ENCODE assay signal across 11 mouse cellular contexts in genomic region chr5:138173217-138173616, GRCm38 (mm10). TPM values are rescaled to one million over a fixed set of nuclear protein-coding genes. Genes with fewer than 3 reads are reported as not detected.
DNase-seq lines count a peak whose midpoint lies in the region; ATAC-seq and TF ChIP-seq lines count a peak whose summit lies in the region.
"Had no signal": no experiment of that assay in that cellular context is flagged by ENCODE, and none has a peak within 500 bp of the region (broad histone marks: within the 10 kb centered on the region; RNA-seq: fewer than 3 reads in every experiment).

No protein-coding gene starts in this region.

- no peaks in the 10 kb centered on the region for H3K27me3 ChIP-seq in forebrain, embryonic 12.5 days
- no peaks in the 10 kb centered on the region for H3K27me3 ChIP-seq in forebrain, embryonic 16.5 days (replicated peaks; ENCODE audit: control insufficient read depth, insufficient read depth, low read length)
- H3K27me3 ChIP-seq in lung, postnatal 0 days (replicated peaks; ENCODE audit: insufficient read depth, low read length) = no peaks in the 10 kb centered on the region
- H3K27me3 ChIP-seq in forebrain, embryonic 14.5 days (replicated peaks; ENCODE audit: control insufficient read depth, insufficient read depth, low read length) = no peaks in the 10 kb centered on the region
- H3K27me3 ChIP-seq in midbrain, embryonic 14.5 days (ENCODE audit: control insufficient read depth, insufficient read depth, low read length) = no peaks in the 10 kb centered on the region

- H3K36me3 ChIP-seq in forebrain, embryonic 12.5 days (replicated peaks) = peaks cover 61% of the 10 kb centered on the region
- peaks cover 7% of the 10 kb centered on the region for H3K36me3 ChIP-seq in forebrain, embryonic 16.5 days (ENCODE audit: control insufficient read depth, insufficient read depth)
- H3K36me3 ChIP-seq in lung, postnatal 0 days (ENCODE audit: insufficient read depth, low read length) = peaks cover 21% of the 10 kb centered on the region; the same call in 1 of the 2 replicates
- H3K36me3 ChIP-seq in forebrain, embryonic 14.5 days (ENCODE audit: control insufficient read depth, insufficient read depth, low read length) = peaks cover 53% of the 10 kb centered on the region
- peaks cover 52% of the 10 kb centered on the region for H3K36me3 ChIP-seq in midbrain, embryonic 14.5 days (ENCODE audit: control insufficient read depth, insufficient read depth, low read length)

- 81% methylated on average over 3 of the region's 3 CpGs for WGBS in forebrain, embryonic 12.5 days
- 83% methylated on average over 3 of the region's 3 CpGs for WGBS in forebrain, embryonic 16.5 days
- WGBS in lung, postnatal 0 days = 58% methylated on average over 3 of the region's 3 CpGs
- 69% methylated on average over 3 of the region's 3 CpGs for WGBS in lung, adult 2 months
- WGBS in forebrain, embryonic 14.5 days = 80% methylated on average over 3 of the region's 3 CpGs
- WGBS in midbrain, embryonic 14.5 days = 86% methylated on average over 3 of the region's 3 CpGs

- no peak for TF ChIP-seq POLR2A in lung, adult 2 months (IDR thresholded peaks at IDR 0.05; ENCODE audit: borderline replicate concordance, extremely low read depth, low read depth, low read length)

- no peak overlapping the region for H3K9ac ChIP-seq in forebrain, embryonic 12.5 days
- H3K9ac ChIP-seq in forebrain, embryonic 16.5 days (replicated peaks; ENCODE audit: low read depth, low read length) = no peak overlapping the region
- no peak overlapping the region for H3K9ac ChIP-seq in lung, postnatal 0 days (replicated peaks; ENCODE audit: low read depth)
- H3K9ac ChIP-seq in forebrain, embryonic 14.5 days (ENCODE audit: low read length) = no peak overlapping the region
- H3K9ac ChIP-seq in midbrain, embryonic 14.5 days (replicated peaks; ENCODE audit: low read length) = no peak overlapping the region

- TF ChIP-seq EP300 in lung, postnatal 0 days (IDR thresholded peaks at IDR 0.05) = no peak

- no peaks in the 10 kb centered on the region for H3K9me3 ChIP-seq in forebrain, embryonic 12.5 days
- H3K9me3 ChIP-seq in forebrain, embryonic 16.5 days (ENCODE audit: control insufficient read depth, low read length) = no peaks in the 10 kb centered on the region
- no peaks in the 10 kb centered on the region for H3K9me3 ChIP-seq in lung, postnatal 0 days (ENCODE audit: low read length)
- H3K9me3 ChIP-seq in forebrain, embryonic 14.5 days (replicated peaks; ENCODE audit: control insufficient read depth, low read length) = no peaks in the 10 kb centered on the region
- H3K9me3 ChIP-seq in midbrain, embryonic 14.5 days (ENCODE audit: control insufficient read depth, low read length) = no peaks in the 10 kb centered on the region

- H3K27ac ChIP-seq in forebrain, embryonic 12.5 days = no peak overlapping the region
- H3K27ac ChIP-seq in forebrain, embryonic 16.5 days (ENCODE audit: low read length) = no peak overlapping the region
- H3K27ac ChIP-seq in lung, postnatal 0 days (ENCODE audit: low read length) = no peak overlapping the region
- H3K27ac ChIP-seq in forebrain, embryonic 14.5 days (ENCODE audit: low read depth, low read length) = no peak overlapping the region
- no peak overlapping the region for H3K27ac ChIP-seq in midbrain, embryonic 14.5 days (replicated peaks; ENCODE audit: low read depth, low read length)

- no peak for TF ChIP-seq CTCF in lung, postnatal 0 days (IDR thresholded peaks at IDR 0.05)
- no peak for TF ChIP-seq CTCF in lung, adult 2 months (IDR thresholded peaks at IDR 0.05; ENCODE audit: insufficient read depth, low read length)

- no peak for ATAC-seq in forebrain, embryonic 12.5 days (ENCODE audit: low FRiP score)
- ATAC-seq in forebrain, embryonic 16.5 days = no peak
- ATAC-seq in lung, postnatal 0 days = no peak
- no peak for ATAC-seq in forebrain, embryonic 14.5 days
- ATAC-seq in midbrain, embryonic 14.5 days (ENCODE audit: low FRiP score, low TSS enrichment) = no peak

- DNase-seq in lung, postnatal 0 days (ENCODE audit: low spot score) = peak; percentile 75
- no peak for DNase-seq in lung, adult 2 months
- DNase-seq in forebrain, embryonic 14.5 days (ENCODE audit: low spot score) = no peak
- DNase-seq in midbrain, embryonic 14.5 days = no peak
- DNase-seq in adrenal gland, postnatal 14 days = no peak
- DNase-seq in adrenal gland, adult (ENCODE audit: inconsistent age in 2 of 2, low spot score in 1 of 2) = no peak
- DNase-seq: embryo, embryonic 11 days; gastrocnemius, postnatal 14 days; right cerebral cortex, postnatal 14 days had no signal

- peak overlapping the region; percentile 87; the same call in 1 of the 2 replicates for H3K4me2 ChIP-seq in forebrain, embryonic 12.5 days
- no peak overlapping the region for H3K4me2 ChIP-seq in forebrain, embryonic 16.5 days (ENCODE audit: low read length)
- no peak overlapping the region for H3K4me2 ChIP-seq in lung, postnatal 0 days (replicated peaks; ENCODE audit: low read depth, low read length)
- peak overlapping the region; percentile 88 for H3K4me2 ChIP-seq in forebrain, embryonic 14.5 days (ENCODE audit: low read length)
- peak overlapping the region; percentile 99; the same call in 1 of the 2 replicates for H3K4me2 ChIP-seq in midbrain, embryonic 14.5 days (ENCODE audit: low read length)

- H3K4me1 ChIP-seq in forebrain, embryonic 12.5 days = peaks cover 32% of the 10 kb centered on the region
- peaks cover 26% of the 10 kb centered on the region for H3K4me1 ChIP-seq in forebrain, embryonic 16.5 days (replicated peaks; ENCODE audit: control insufficient read depth, insufficient read depth, low read length)
- H3K4me1 ChIP-seq in lung, postnatal 0 days (ENCODE audit: insufficient read depth, low read depth, low read length) = peaks cover 13% of the 10 kb centered on the region; the same call in 1 of the 2 replicates
- H3K4me1 ChIP-seq in lung, adult 2 months (ENCODE audit: control insufficient read depth, insufficient read depth, low read length) = peaks cover 5% of the 10 kb centered on the region; the same call in 1 of the 2 replicates
- peaks cover 14% of the 10 kb centered on the region for H3K4me1 ChIP-seq in forebrain, embryonic 14.5 days (ENCODE audit: control insufficient read depth, insufficient read depth, low read length)
- H3K4me1 ChIP-seq in midbrain, embryonic 14.5 days (ENCODE audit: control insufficient read depth, insufficient read depth, low read length) = peaks cover 17% of the 10 kb centered on the region

- peak overlapping the region; percentile 78 for H3K4me3 ChIP-seq in forebrain, embryonic 12.5 days (replicated peaks)
- H3K4me3 ChIP-seq in forebrain, embryonic 16.5 days (replicated peaks; ENCODE audit: low read length) = no peak overlapping the region
- no peak overlapping the region for H3K4me3 ChIP-seq in lung, postnatal 0 days (ENCODE audit: low read depth, low read length)
- no peak overlapping the region for H3K4me3 ChIP-seq in lung, adult 2 months (replicated peaks; ENCODE audit: extremely low read depth, low read depth, low read length)
- no peak overlapping the region for H3K4me3 ChIP-seq in forebrain, embryonic 14.5 days (ENCODE audit: low read depth, low read length)
- peak overlapping the region; percentile 77; the same call in 1 of the 2 replicates for H3K4me3 ChIP-seq in midbrain, embryonic 14.5 days (replicated peaks; ENCODE audit: low read depth, low read length)

RNA-seq across cellular contexts. Expression of gene Mcm7, which starts 1.0 kb away (rescaled TPM):
- 313 and 320 TPM in 2 replicates for polyA plus RNA-seq in forebrain, embryonic 12.5 days (2016; fragmentation: Nextera tagmentation; extraction: Ambion mirVana)
- 173 and 191 TPM in 2 replicates for polyA plus RNA-seq in forebrain, embryonic 16.5 days (2015; fragmentation: Nextera tagmentation; extraction: Ambion mirVana)
- polyA plus RNA-seq in lung, postnatal 0 days (2015; fragmentation: Nextera tagmentation; extraction: Ambion mirVana) = 36.2 and 37.5 TPM in 2 replicates
- polyA plus RNA-seq in lung, adult 2 months (2012; rRNA removed) = 16.9 and 22.1 TPM in 2 replicates
- polyA plus RNA-seq in forebrain, embryonic 14.5 days (2014; fragmentation: Nextera tagmentation; extraction: Ambion mirVana) = 176 and 181 TPM in 2 replicates
- 81.9 and 117 TPM in 2 replicates for polyA plus RNA-seq in midbrain, embryonic 14.5 days (2014; fragmentation: Nextera tagmentation; extraction: Ambion mirVana)
- total RNA-seq in adrenal gland, postnatal 14 days (2021) = 50.3 and 52.2 TPM in 2 replicates

RNA-seq across cellular contexts. Expression of gene Ap4m1, which starts 1.4 kb away (rescaled TPM):
- polyA plus RNA-seq in forebrain, embryonic 12.5 days (2016; fragmentation: Nextera tagmentation; extraction: Ambion mirVana) = 24.6 and 27.5 TPM in 2 replicates
- 27.8 and 31.9 TPM in 2 replicates for polyA plus RNA-seq in forebrain, embryonic 16.5 days (2015; fragmentation: Nextera tagmentation; extraction: Ambion mirVana)
- 10.9 and 11.1 TPM in 2 replicates for polyA plus RNA-seq in lung, postnatal 0 days (2015; fragmentation: Nextera tagmentation; extraction: Ambion mirVana)
- 28.4 and 40.3 TPM in 2 replicates for polyA plus RNA-seq in lung, adult 2 months (2012; rRNA removed)
- 16.4 and 17.0 TPM in 2 replicates for polyA plus RNA-seq in forebrain, embryonic 14.5 days (2014; fragmentation: Nextera tagmentation; extraction: Ambion mirVana)
- polyA plus RNA-seq in midbrain, embryonic 14.5 days (2014; fragmentation: Nextera tagmentation; extraction: Ambion mirVana) = 16.8 and 19.9 TPM in 2 replicates
- 21.4 and 24.2 TPM in 2 replicates for total RNA-seq in adrenal gland, postnatal 14 days (2021)

RNA-seq across cellular contexts. Expression of gene Cops6, which starts 12.3 kb away (rescaled TPM):
- 274 and 282 TPM in 2 replicates for polyA plus RNA-seq in forebrain, embryonic 12.5 days (2016; fragmentation: Nextera tagmentation; extraction: Ambion mirVana)
- 281 and 305 TPM in 2 replicates for polyA plus RNA-seq in forebrain, embryonic 16.5 days (2015; fragmentation: Nextera tagmentation; extraction: Ambion mirVana)
- 173 TPM in 2 replicates for polyA plus RNA-seq in lung, postnatal 0 days (2015; fragmentation: Nextera tagmentation; extraction: Ambion mirVana)
- polyA plus RNA-seq in lung, adult 2 months (2012; rRNA removed) = 47.7 and 59.9 TPM in 2 replicates
- polyA plus RNA-seq in forebrain, embryonic 14.5 days (2014; fragmentation: Nextera tagmentation; extraction: Ambion mirVana) = 249 and 270 TPM in 2 replicates
- 241 and 270 TPM in 2 replicates for polyA plus RNA-seq in midbrain, embryonic 14.5 days (2014; fragmentation: Nextera tagmentation; extraction: Ambion mirVana)
- 149 and 153 TPM in 2 replicates for total RNA-seq in adrenal gland, postnatal 14 days (2021)

RNA-seq across cellular contexts. Expression of gene Taf6, which starts 14.0 kb away (rescaled TPM):
- polyA plus RNA-seq in forebrain, embryonic 12.5 days (2016; fragmentation: Nextera tagmentation; extraction: Ambion mirVana) = 133 and 137 TPM in 2 replicates
- 83.2 and 87.6 TPM in 2 replicates for polyA plus RNA-seq in forebrain, embryonic 16.5 days (2015; fragmentation: Nextera tagmentation; extraction: Ambion mirVana)
- polyA plus RNA-seq in lung, postnatal 0 days (2015; fragmentation: Nextera tagmentation; extraction: Ambion mirVana) = 37.5 and 41.1 TPM in 2 replicates
- polyA plus RNA-seq in lung, adult 2 months (2012; rRNA removed) = 48.4 and 52.6 TPM in 2 replicates
- polyA plus RNA-seq in forebrain, embryonic 14.5 days (2014; fragmentation: Nextera tagmentation; extraction: Ambion mirVana) = 95.4 and 96.5 TPM in 2 replicates
- 68.7 and 93.5 TPM in 2 replicates for polyA plus RNA-seq in midbrain, embryonic 14.5 days (2014; fragmentation: Nextera tagmentation; extraction: Ambion mirVana)
- total RNA-seq in adrenal gland, postnatal 14 days (2021) = 35.2 and 35.5 TPM in 2 replicates

RNA-seq across cellular contexts. Expression of gene Cnpy4, which starts 14.1 kb away (rescaled TPM):
- polyA plus RNA-seq in forebrain, embryonic 12.5 days (2016; fragmentation: Nextera tagmentation; extraction: Ambion mirVana) = 44.3 and 47.8 TPM in 2 replicates
- 39.8 and 40.8 TPM in 2 replicates for polyA plus RNA-seq in forebrain, embryonic 16.5 days (2015; fragmentation: Nextera tagmentation; extraction: Ambion mirVana)
- polyA plus RNA-seq in lung, postnatal 0 days (2015; fragmentation: Nextera tagmentation; extraction: Ambion mirVana) = 24.2 and 26.3 TPM in 2 replicates
- 3.6 and 8.6 TPM in 2 replicates for polyA plus RNA-seq in lung, adult 2 months (2012; rRNA removed)
- polyA plus RNA-seq in forebrain, embryonic 14.5 days (2014; fragmentation: Nextera tagmentation; extraction: Ambion mirVana) = 36.4 and 37.1 TPM in 2 replicates
- polyA plus RNA-seq in midbrain, embryonic 14.5 days (2014; fragmentation: Nextera tagmentation; extraction: Ambion mirVana) = 24.3 and 32.0 TPM in 2 replicates
- total RNA-seq in adrenal gland, postnatal 14 days (2021) = 20.8 and 22.3 TPM in 2 replicates

Comparison
In these comparisons a context has a peak if more than half of its experiments do, and no peak if none do; other contexts are left out.
1. H3K4me2 ChIP-seq: peak in forebrain, embryonic 12.5 days (single experiment), forebrain, embryonic 14.5 days (single experiment) and midbrain, embryonic 14.5 days (single experiment); none in forebrain, embryonic 16.5 days (single experiment) and lung, postnatal 0 days (single experiment).
2. H3K4me3 ChIP-seq: peak in forebrain, embryonic 12.5 days (single experiment) and midbrain, embryonic 14.5 days (single experiment); none in forebrain, embryonic 16.5 days (single experiment), lung, postnatal 0 days (single experiment), lung, adult 2 months (single experiment) and forebrain, embryonic 14.5 days (single experiment).